Mouse (Mus musculus) forebrain, embryonic 15.5 days (tissue): Measurements from ENCODE around the gene Tbcd. TPM values are rescaled to one million over a fixed set of nuclear protein-coding genes. Genes with fewer than 3 reads are reported as not detected.

Experiments used
- ATAC-seq: fragments of 200-750 bp; cut with Nextera tagmentation; replicated peaks from 2 replicates; pipeline ENCODE4 v1.8.0; 2017; ENCODE audit warnings: mild to moderate bottlenecking, moderate TSS enrichment, moderate library complexity
- H3K27ac ChIP-seq: fragments of 300-500 bp; sonication (generic); replicated peaks from 2 replicates; pipeline ENCODE4 v1.5.1; 2015; ENCODE audit warnings: mild to moderate bottlenecking, inconsistent platforms
- H3K27me3 ChIP-seq: fragments of 300-500 bp; sonication (generic); 2 replicates; pipeline ENCODE4 v1.6.1; 2015; ENCODE audit warnings: inconsistent platforms
- H3K36me3 ChIP-seq: fragments of 300-500 bp; sonication (generic); 2 replicates; pipeline ENCODE4 v1.6.1; 2015; ENCODE audit warnings: mild to moderate bottlenecking, inconsistent platforms
- H3K4me1 ChIP-seq: fragments of 300-500 bp; sonication (generic); 2 replicates; pipeline ENCODE4 v1.6.1; 2015; ENCODE audit warnings: inconsistent platforms
- H3K4me2 ChIP-seq: fragments of 300-500 bp; sonication (generic); replicated peaks from 2 replicates; pipeline ENCODE4 v1.6.1; 2015; ENCODE audit warnings: mild to moderate bottlenecking, inconsistent platforms
- H3K4me3 ChIP-seq: fragments of 300-500 bp; sonication (generic); 2 replicates; pipeline ENCODE4 v1.5.1; 2015; ENCODE audit warnings: mild to moderate bottlenecking, inconsistent platforms
- H3K9ac ChIP-seq: fragments of 300-500 bp; sonication (generic); replicated peaks from 2 replicates; pipeline ENCODE4 v1.6.1; 2015; ENCODE audit warnings: mild to moderate bottlenecking, inconsistent platforms
- H3K9me3 ChIP-seq: fragments of 300-500 bp; sonication (generic); 2 replicates; pipeline ENCODE4 v1.6.1; 2016; ENCODE audit warnings: inconsistent platforms
- WGBS: fragments of 180-500 bp; shearing (Covaris S2); methylation state at CpG from one replicate; pipeline ENCODE4 v1.1.7; 2015; ENCODE audit warnings: mixed read lengths; 5-methylcytosine and 5-hydroxymethylcytosine counted together
- polyA plus RNA-seq: library from polyadenylated mRNA; unstranded; fragments of >200 nt; fragmentation: Nextera tagmentation; extraction: Ambion mirVana; gene quantifications from 2 replicates; pipeline ENCODE4 v1.2.1, GENCODE M21; 2015

Tbcd gene
- polyA plus RNA-seq, 1 experiment from 2014 or later = 55.2 TPM

DNA sequence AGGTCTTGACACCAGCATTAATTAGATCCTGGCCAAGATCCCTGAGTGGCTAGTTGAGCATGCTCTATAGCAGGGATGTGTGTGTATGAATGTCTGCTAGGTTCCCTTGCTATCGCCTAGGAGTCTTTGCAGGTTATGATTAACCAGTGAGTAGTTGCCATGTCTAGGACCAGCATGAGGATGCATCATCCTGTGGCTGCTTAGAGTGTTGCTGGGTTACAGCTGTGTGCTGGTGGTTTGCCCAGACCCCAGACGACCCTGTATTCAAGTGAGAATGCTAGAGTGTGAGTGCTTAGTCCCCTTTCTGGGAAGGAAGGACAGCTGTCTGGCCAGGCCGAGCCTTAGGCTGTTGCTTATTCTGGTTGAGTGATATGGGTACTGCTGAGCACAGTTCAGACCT, 106.8 kb downstream of the Tbcd start:
- no peak overlapping the region for H3K9ac ChIP-seq
- ATAC-seq = no peak
- no peak overlapping the region for H3K4me2 ChIP-seq
- 92% methylated on average over 3 of the region's 3 CpGs for WGBS
- H3K27ac ChIP-seq = no peak overlapping the region
- H3K4me1 ChIP-seq = no peaks in the 10 kb centered on the region
- H3K9me3 ChIP-seq = no peaks in the 10 kb centered on the region
- H3K4me3 ChIP-seq = no peak overlapping the region
- H3K36me3 ChIP-seq = no peaks in the 10 kb centered on the region
- H3K27me3 ChIP-seq = no peaks in the 10 kb centered on the region

DNA sequence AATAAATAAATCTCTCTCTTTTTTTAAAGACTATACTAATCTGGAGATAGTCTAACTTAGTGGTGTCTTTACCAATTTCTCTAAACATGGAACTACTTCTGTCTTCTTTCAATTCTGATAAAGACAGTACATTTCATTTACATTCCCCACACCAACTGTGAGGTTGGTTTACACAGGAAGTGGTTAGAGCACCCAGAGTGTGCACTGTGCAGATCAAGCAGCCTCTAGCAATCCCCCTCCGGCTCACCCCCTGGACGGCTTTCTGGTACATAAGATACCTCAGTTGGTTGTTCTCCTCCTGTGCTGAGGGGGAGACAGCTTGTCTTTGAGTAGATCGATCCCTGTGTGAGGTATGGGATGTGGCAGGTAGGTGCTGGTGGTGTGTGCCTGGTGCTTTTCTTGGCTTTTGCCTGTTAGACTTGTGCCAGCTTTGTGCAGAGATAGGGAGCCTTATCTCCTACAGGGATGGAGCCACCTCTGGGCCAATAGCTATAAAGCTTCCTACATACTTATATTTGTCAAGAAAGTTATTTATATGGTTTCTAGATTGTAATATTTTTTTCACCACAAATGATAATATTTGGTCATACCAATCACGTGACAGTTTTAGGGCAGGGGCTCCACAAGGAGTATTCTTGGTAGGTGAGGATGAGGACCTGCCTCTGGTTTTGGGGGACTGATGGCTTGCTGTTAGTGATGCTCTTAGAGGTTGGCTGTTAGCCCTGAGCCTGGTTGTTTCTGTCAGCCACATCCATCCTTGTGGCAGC, 108.0 kb downstream of the Tbcd start:
- 93% methylated on average over 4 of the region's 4 CpGs for WGBS
- Histone ChIP-seq H3K36me3 (no peaks in the 10 kb centered on the region), H3K9me3 (no peaks in the 10 kb centered on the region), H3K4me3 (no peak overlapping the region), H3K9ac (no peak overlapping the region), H3K4me2 (no peak overlapping the region), H3K27me3 (no peaks in the 10 kb centered on the region), H3K27ac (no peak overlapping the region), H3K4me1 (no peaks in the 10 kb centered on the region)
- no peak for ATAC-seq

DNA sequence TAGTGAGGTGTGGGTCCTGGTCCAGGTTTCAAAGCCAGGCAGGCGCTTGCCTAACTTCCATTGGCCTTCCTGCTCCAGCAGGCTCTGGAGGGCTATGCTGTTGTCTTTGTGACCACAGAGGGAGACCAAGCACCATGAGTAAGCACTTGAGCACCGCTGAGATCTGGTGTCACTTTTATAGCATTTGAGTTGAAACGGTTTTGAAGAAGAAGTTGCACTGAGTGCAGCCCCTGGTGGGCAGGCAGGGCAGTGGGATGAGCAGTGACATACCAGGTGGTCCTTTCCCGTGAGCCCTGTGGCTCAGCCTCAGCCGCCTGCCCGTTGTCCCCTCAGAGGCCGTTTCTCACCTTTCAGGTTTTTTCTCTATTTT, 108.5 kb downstream of the Tbcd start:
- Histone ChIP-seq H3K4me3 (no peak overlapping the region), H3K36me3 (no peaks in the 10 kb centered on the region), H3K4me2 (no peak overlapping the region), H3K4me1 (no peaks in the 10 kb centered on the region), H3K9ac (no peak overlapping the region), H3K9me3 (no peaks in the 10 kb centered on the region), H3K27me3 (no peaks in the 10 kb centered on the region), H3K27ac (no peak overlapping the region)
- WGBS = 85% methylated on average over 7 of the region's 7 CpGs
- no peak for ATAC-seq

DNA sequence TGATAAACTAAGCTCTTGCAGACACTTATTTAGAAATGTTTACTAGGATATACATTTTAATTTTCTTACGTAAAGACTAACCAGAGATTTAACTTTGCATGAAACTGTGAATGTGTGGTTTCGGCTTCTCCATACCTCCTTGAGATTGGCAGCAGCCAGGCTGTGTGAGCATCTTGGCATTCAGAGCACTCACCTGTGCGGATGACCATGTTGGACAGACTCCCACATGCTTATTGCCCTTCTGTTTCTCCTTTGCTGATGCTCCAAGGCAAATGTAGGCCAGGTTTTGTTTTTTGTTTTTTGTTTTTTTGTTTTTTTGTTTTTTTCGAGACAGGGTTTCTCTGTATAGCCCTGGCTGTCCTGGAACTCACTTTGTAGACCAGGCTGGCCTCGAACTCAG, 111.6 kb downstream of the Tbcd start:
- Histone ChIP-seq H3K4me2 (no peak overlapping the region), H3K4me1 (no peaks in the 10 kb centered on the region), H3K36me3 (no peaks in the 10 kb centered on the region), H3K27me3 (no peaks in the 10 kb centered on the region), H3K9ac (no peak overlapping the region), H3K4me3 (no peak overlapping the region), H3K9me3 (no peaks in the 10 kb centered on the region), H3K27ac (no peak overlapping the region)
- 92% methylated on average over 5 of the region's 5 CpGs for WGBS
- no peak for ATAC-seq

DNA sequence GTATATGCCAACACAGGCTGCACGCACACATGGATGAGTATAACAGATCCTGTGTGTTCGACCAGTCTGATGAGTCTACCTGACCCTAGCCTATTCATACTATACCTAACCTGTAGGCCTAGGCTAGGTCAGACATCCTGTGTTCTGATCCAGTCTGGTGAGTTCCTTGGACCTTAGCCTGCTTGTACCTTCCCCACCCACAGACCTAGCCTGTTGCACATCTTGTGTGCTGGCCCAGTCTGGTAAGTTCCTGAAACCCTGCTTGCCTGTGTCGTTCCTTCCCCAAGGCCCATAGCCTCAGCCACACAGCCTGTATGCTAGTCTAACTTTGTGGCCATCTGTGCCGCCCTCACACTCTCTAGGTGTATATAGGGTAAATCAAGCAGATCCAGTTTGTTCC, 112.5 kb downstream of the Tbcd start:
- H3K9ac ChIP-seq = no peak overlapping the region
- H3K4me1 ChIP-seq = no peaks in the 10 kb centered on the region
- 94% methylated on average over 4 of the region's 4 CpGs for WGBS
- H3K27me3 ChIP-seq = no peaks in the 10 kb centered on the region
- H3K4me3 ChIP-seq = no peak overlapping the region
- no peak overlapping the region for H3K27ac ChIP-seq
- no peaks in the 10 kb centered on the region for H3K36me3 ChIP-seq
- H3K9me3 ChIP-seq = no peaks in the 10 kb centered on the region
- H3K4me2 ChIP-seq = no peak overlapping the region
- ATAC-seq = no peak

DNA sequence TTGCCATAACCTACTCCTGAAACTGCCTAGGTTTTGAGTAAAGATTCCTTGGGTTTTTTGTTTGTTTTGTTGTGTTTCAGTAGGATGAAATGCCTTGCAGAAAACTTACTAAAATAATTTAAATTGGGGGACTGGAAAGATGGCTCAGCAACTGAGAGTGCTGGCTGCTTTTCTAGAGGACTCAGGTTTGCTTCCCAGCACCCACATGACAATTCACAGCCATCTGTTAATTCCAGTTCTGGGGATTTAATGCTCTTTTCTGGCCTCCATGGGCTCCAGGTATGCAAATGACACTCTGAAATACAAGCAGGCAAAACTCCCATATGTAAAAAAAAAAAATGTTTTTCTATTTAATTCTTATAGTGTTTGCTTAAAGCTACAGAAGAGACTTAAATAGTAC, 130.1 kb downstream of the Tbcd start:
- no peaks in the 10 kb centered on the region for H3K9me3 ChIP-seq

DNA sequence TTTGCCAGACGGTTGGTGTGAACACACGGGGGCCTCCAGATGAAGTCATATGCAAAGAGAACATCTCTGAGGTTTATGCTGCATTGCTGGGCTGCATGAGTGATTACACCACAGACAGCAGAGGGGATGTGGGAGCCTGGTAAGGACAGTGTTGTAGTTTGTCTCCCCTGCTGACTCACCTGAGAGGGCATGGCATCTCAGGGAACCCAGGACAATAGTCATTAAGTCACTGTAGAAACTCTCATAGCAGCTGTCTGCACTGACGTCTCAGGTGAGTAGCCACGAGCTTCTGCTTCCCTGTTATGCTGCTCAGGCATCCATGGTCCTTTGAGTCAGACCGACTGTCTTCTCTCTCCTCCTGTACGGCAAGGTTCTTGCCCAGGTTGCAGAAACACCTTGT, 145.5 kb downstream of the Tbcd start:
- Histone ChIP-seq H3K4me1 (no peaks in the 10 kb centered on the region), H3K9me3 (no peaks in the 10 kb centered on the region), H3K4me2 (no peak overlapping the region), H3K27me3 (no peaks in the 10 kb centered on the region), H3K9ac (no peak overlapping the region), H3K27ac (no peak overlapping the region), H3K36me3 (peaks cover 59% of the 10 kb centered on the region), H3K4me3 (no peak overlapping the region)
- no peak for ATAC-seq
- WGBS = 87% methylated on average over 6 of the region's 6 CpGs

More for the DNA sequence above, 130.1 kb downstream of the Tbcd start:
- Histone ChIP-seq H3K4me1 (no peaks in the 10 kb centered on the region), H3K27ac (peak overlapping the region; percentile 56; the same call in 1 of the 2 replicates), H3K27me3 (no peaks in the 10 kb centered on the region), H3K9ac (no peak overlapping the region), H3K4me3 (no peak overlapping the region), H3K4me2 (no peak overlapping the region), H3K36me3 (peaks cover 17% of the 10 kb centered on the region)
- no peak for ATAC-seq

DNA sequence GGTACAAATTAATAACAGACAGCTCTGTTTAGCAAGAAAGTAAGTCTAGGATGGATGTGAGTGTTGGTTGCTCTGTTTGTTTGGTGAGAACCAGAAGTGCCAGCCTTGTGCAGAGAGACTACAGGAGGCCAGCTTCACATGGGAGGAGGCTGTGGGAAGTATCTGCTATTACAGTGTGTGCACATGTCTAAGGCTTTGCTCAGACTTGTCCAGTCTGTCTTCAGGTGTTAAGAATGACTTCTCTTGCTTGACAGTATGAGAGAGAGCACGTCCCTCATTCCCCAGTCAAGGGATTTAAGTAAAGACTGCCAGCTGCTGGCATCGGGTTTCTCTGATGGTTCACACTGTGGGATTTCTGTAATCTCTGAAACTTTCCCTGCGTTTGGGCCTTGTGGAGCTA, 149.7 kb downstream of the Tbcd start:
- Histone ChIP-seq H3K4me2 (no peak overlapping the region), H3K9ac (no peak overlapping the region), H3K27me3 (no peaks in the 10 kb centered on the region), H3K36me3 (peaks cover 79% of the 10 kb centered on the region), H3K4me1 (no peaks in the 10 kb centered on the region), H3K27ac (no peak overlapping the region), H3K9me3 (no peaks in the 10 kb centered on the region), H3K4me3 (no peak overlapping the region)
- 86% methylated on average over 3 of the region's 3 CpGs for WGBS
- ATAC-seq = no peak

DNA sequence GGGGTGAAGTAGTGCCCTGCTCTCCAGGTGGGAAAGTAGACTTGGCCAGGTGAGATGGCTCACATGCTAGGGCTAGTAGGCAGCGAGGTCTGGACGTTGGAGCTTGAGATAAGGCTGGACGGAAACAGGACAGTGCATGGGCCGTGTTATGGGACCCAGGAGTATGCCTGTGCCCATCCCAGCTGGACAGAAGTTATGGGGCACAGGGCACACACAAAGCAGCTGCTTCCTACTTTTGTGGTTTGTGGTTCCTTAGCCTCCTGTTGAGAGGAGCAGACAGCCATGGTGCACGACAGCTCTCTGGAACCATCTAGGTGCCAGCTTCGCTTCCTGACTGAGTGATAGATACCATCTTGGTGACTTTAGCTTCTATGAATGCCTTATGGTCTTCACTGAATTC, 153.9 kb downstream of the Tbcd start:
- Histone ChIP-seq H3K27me3 (no peaks in the 10 kb centered on the region), H3K27ac (no peak overlapping the region), H3K4me2 (no peak overlapping the region), H3K9me3 (no peaks in the 10 kb centered on the region), H3K4me3 (no peak overlapping the region), H3K9ac (no peak overlapping the region), H3K36me3 (peaks cover 66% of the 10 kb centered on the region), H3K4me1 (no peaks in the 10 kb centered on the region)
- ATAC-seq = no peak
- 95% methylated on average over 6 of the region's 6 CpGs for WGBS

DNA sequence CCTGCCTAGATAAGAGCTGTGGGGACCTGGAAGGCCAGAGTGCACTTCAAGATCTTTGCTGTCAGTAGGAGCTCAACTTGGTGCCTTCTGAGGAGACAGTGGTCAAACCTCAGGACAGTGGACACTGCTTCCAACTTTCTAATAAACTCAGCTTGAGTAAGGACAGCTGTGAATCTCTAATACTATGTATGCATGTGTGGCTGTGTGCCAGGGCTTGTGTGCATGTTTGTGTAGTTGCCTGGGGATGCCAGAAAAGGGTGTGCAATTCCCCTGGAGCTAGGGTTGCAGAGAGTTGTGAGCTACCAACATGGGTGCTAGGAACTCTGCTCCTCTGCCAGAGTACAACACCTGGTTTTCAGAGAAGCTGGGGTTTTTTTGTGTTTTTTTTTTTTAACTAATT, 159.2 kb downstream of the Tbcd start:
- no peak overlapping the region for H3K4me3 ChIP-seq
- no peak overlapping the region for H3K27ac ChIP-seq
- no peaks in the 10 kb centered on the region for H3K9me3 ChIP-seq
- no peaks in the 10 kb centered on the region for H3K27me3 ChIP-seq
- no peak overlapping the region for H3K4me2 ChIP-seq
- no peaks in the 10 kb centered on the region for H3K4me1 ChIP-seq
- no peak overlapping the region for H3K9ac ChIP-seq
- no peak for ATAC-seq
- peaks cover 47% of the 10 kb centered on the region for H3K36me3 ChIP-seq

DNA sequence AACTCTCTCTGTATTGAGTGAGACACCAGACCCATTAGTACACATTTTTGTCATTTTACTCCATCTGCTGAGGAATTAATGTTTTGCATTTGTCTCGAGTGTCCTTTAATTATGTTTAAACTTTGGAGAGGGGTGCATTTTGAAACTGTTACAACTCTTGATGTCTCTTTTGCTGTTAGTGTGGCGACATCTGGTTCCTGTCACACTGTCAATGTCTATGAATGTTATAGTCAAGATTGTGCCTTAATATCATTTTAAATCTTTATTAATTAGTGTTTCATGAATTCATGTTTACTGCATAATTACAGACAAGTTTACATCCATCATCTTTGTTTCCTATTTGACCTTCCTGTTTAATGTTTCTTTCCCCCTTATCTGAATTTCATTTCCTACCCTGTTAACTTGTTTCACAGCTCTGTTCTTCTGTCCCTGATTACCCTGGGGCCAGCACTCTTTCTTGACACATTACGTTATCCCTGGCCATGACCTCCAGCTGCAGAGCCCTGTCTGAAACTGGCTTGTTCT, 164.3 kb downstream of the Tbcd start:
- Histone ChIP-seq H3K4me2 (no peak overlapping the region), H3K4me1 (no peaks in the 10 kb centered on the region), H3K4me3 (no peak overlapping the region), H3K27ac (no peak overlapping the region), H3K9ac (no peak overlapping the region), H3K9me3 (no peaks in the 10 kb centered on the region), H3K27me3 (no peaks in the 10 kb centered on the region), H3K36me3 (peaks cover 49% of the 10 kb centered on the region)
- 90% methylated on average over 3 of the region's 3 CpGs for WGBS
- no peak for ATAC-seq

DNA sequence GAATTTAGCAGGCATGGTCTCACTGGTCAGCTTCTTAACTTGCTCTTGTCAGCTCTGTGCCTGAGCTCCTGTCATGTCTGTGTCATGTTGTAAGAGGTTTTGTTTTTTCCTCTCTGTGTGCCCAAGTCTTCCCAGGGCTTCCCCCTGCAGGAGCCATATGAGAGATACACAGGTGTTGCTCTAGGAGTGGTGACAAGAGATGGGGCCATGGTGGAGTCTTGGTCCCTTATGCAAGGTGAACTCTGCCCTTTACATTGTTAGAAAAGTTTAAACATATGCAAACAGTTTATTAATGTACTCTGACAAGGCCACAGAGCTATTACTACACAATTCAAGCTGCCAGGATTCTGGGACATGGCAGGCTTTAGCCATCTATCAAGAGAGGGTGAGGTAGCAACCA, 164.8 kb downstream of the Tbcd start:
- no peaks in the 10 kb centered on the region for H3K4me1 ChIP-seq
- H3K4me2 ChIP-seq = no peak overlapping the region
- no peak overlapping the region for H3K9ac ChIP-seq
- no peak overlapping the region for H3K27ac ChIP-seq
- H3K4me3 ChIP-seq = no peak overlapping the region
- no peaks in the 10 kb centered on the region for H3K9me3 ChIP-seq
- no peak for ATAC-seq
- H3K27me3 ChIP-seq = no peaks in the 10 kb centered on the region
- H3K36me3 ChIP-seq = peaks cover 52% of the 10 kb centered on the region

DNA sequence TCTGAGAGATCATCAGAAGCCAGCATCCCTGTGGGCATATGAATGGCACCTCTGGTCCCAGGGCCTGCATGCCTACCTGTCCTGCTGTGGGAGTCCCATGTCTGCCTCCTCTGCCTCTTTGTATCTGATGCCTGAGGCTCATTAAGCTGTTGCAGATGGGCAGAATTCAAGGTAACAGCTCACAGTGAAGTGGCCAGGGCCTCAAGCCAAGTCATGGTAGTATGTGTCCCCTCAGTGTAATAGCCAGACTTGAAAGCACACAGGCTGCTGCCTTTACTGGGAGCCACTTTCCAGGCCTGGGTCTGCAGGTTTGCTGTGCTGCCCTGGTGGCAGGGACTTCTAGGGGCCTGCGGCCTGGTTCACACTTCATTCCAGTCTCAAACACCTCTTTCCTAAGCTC, 165.6 kb downstream of the Tbcd start:
- Histone ChIP-seq H3K4me1 (no peaks in the 10 kb centered on the region), H3K36me3 (peaks cover 56% of the 10 kb centered on the region), H3K27ac (no peak overlapping the region), H3K9me3 (no peaks in the 10 kb centered on the region), H3K9ac (no peak overlapping the region), H3K27me3 (no peaks in the 10 kb centered on the region), H3K4me2 (no peak overlapping the region), H3K4me3 (no peak overlapping the region)
- WGBS = 100% methylated on average over 1 of the region's 1 CpGs
- ATAC-seq = no peak
